Mouse (Mus musculus): ENCODE measurements around the gene Lat. TPM values are rescaled to one million over a fixed set of nuclear protein-coding genes. Genes with fewer than 3 reads are reported as not detected.
"Not testable (repeated sequence)": the region's sequence is repeated elsewhere in the genome, so short reads cannot be mapped to it uniquely, and the experiment has no call there.

Lat gene
- total and polyA plus RNA-seq, 3 experiments = 0.62 to 1.2 TPM; not detected in 1

- peaks cover 0 to 5% of the 10 kb centered on the region in 2 experiments for H3K27me3 ChIP-seq (ENCODE audit: control insufficient read depth in 1 of 2, insufficient read depth in 2 of 2, low read length in 2 of 2)
- H3K27ac ChIP-seq (ENCODE audit: control insufficient read depth, low read depth, low read length) = no peak overlapping the region
- DNase-seq (ENCODE audit: low read depth, low spot score) = no peak
- no peak overlapping the region for H3K4me3 ChIP-seq (ENCODE audit: control insufficient read depth in 1 of 2, insufficient read depth in 1 of 2, low read depth in 2 of 2, low read length in 2 of 2)
- TF ChIP-seq ZKSCAN1 (IDR thresholded peaks at IDR 0.05; ENCODE audit: low read depth, low read length) (no peak), POLR2AphosphoS5 (IDR thresholded peaks at IDR 0.05; ENCODE audit: borderline replicate concordance, low read depth, low read length) (no peak), SIN3A (IDR thresholded peaks at IDR 0.05; ENCODE audit: low read length) (no peak), E2F4 (IDR thresholded peaks at IDR 0.05; ENCODE audit: borderline replicate concordance, low read depth, low read length) (no peak), ELF1 (IDR thresholded peaks at IDR 0.05; ENCODE audit: low read depth, low read length) (no peak), NELFE (IDR thresholded peaks at IDR 0.05; ENCODE audit: low read depth, low read length) (no peak), SMC3 (IDR thresholded peaks at IDR 0.05; ENCODE audit: low read depth, low read length) (no peak)
- H3K36me3 ChIP-seq (ENCODE audit: control insufficient read depth in 1 of 2, insufficient read depth in 2 of 2, low read length in 2 of 2) = no peaks in the 10 kb centered on the region
- no peaks in the 10 kb centered on the region for H3K4me1 ChIP-seq (ENCODE audit: control insufficient read depth in 1 of 2, insufficient read depth in 2 of 2, low read length in 2 of 2)
- H3K79me2 ChIP-seq (ENCODE audit: control insufficient read depth, insufficient read depth, low read length, poor library complexity) = no peaks in the 10 kb centered on the region
- H3K9me3 ChIP-seq (replicated peaks; ENCODE audit: insufficient read depth, low read length) = no peaks in the 10 kb centered on the region
- no peak overlapping the region for H3K9ac ChIP-seq (ENCODE audit: control insufficient read depth, low read depth, low read length, poor library complexity, severe bottlenecking)
Observed at GRCm38 (mm10) chr7:126408686-126409085, 39.3 kb upstream of the Lat start.

GRCm38 (mm10) chr7:126402518-126402917 is 33.1 kb upstream of the Lat start:
- H3K27me3 ChIP-seq (ENCODE audit: control insufficient read depth in 1 of 2, insufficient read depth in 2 of 2, low read length in 2 of 2); H3K9me3 ChIP-seq (replicated peaks; ENCODE audit: insufficient read depth, low read length); DNase-seq (ENCODE audit: low read depth, low spot score); H3K27ac ChIP-seq (ENCODE audit: control insufficient read depth, low read depth, low read length); H3K79me2 ChIP-seq (ENCODE audit: control insufficient read depth, insufficient read depth, low read length, poor library complexity); H3K4me3 ChIP-seq (ENCODE audit: control insufficient read depth in 1 of 2, insufficient read depth in 1 of 2, low read depth in 2 of 2, low read length in 2 of 2); H3K36me3 ChIP-seq (ENCODE audit: control insufficient read depth in 1 of 2, insufficient read depth in 2 of 2, low read length in 2 of 2); H3K9ac ChIP-seq (ENCODE audit: control insufficient read depth, low read depth, low read length, poor library complexity, severe bottlenecking); H3K4me1 ChIP-seq (ENCODE audit: control insufficient read depth in 1 of 2, insufficient read depth in 2 of 2, low read length in 2 of 2): not testable (repeated sequence)
- TF ChIP-seq ZNF384 (IDR thresholded peaks at IDR 0.05; ENCODE audit: low read depth, low read length) = peak; percentile 56; the same call in 1 of the 2 replicates

GRCm38 (mm10) chr7:126399548-126399947 is 30.2 kb upstream of the Lat start:
- Histone ChIP-seq H3K79me2 (ENCODE audit: control insufficient read depth, insufficient read depth, low read length, poor library complexity) (peaks cover 6% of the 10 kb centered on the region), H3K27me3 (ENCODE audit: control insufficient read depth in 1 of 2, insufficient read depth in 2 of 2, low read length in 2 of 2) (no peaks in the 10 kb centered on the region), H3K27ac (ENCODE audit: control insufficient read depth, low read depth, low read length) (no peak overlapping the region), H3K4me1 (ENCODE audit: control insufficient read depth in 1 of 2, insufficient read depth in 2 of 2, low read length in 2 of 2) (peaks cover 0 to 14% of the 10 kb centered on the region in 2 experiments; a peak in 2 of 4 replicates), H3K9ac (ENCODE audit: control insufficient read depth, low read depth, low read length, poor library complexity, severe bottlenecking) (no peak overlapping the region), H3K4me3 (ENCODE audit: control insufficient read depth in 1 of 2, insufficient read depth in 1 of 2, low read depth in 2 of 2, low read length in 2 of 2) (no peak overlapping the region), H3K9me3 (replicated peaks; ENCODE audit: insufficient read depth, low read length) (no peaks in the 10 kb centered on the region), H3K36me3 (ENCODE audit: control insufficient read depth in 1 of 2, insufficient read depth in 2 of 2, low read length in 2 of 2) (peaks cover 0 to 18% of the 10 kb centered on the region in 2 experiments; a peak in 2 of 4 replicates)
- peak; percentile 90 for DNase-seq (ENCODE audit: low read depth, low spot score)
- peak; percentile 50; the same call in 1 of the 2 replicates for TF ChIP-seq SIN3A (IDR thresholded peaks at IDR 0.05; ENCODE audit: low read length)
- no peak for TF ChIP-seq CHD2 (IDR thresholded peaks at IDR 0.05; ENCODE audit: low read length)
- no peak for TF ChIP-seq POLR2AphosphoS2 (IDR thresholded peaks at IDR 0.05; ENCODE audit: low read length)
- no peak for TF ChIP-seq GABPA (IDR thresholded peaks at IDR 0.05; ENCODE audit: low read depth, low read length)
- TF ChIP-seq MAZ (IDR thresholded peaks at IDR 0.05; ENCODE audit: low read depth, low read length) = peak; percentile 54; the same call in 1 of the 2 replicates
- peak; percentile 93 for TF ChIP-seq SMC3 (IDR thresholded peaks at IDR 0.05; ENCODE audit: low read depth, low read length)
- peak; percentile 91 for TF ChIP-seq RAD21 (IDR thresholded peaks at IDR 0.05; ENCODE audit: low read depth, low read length)
- TF ChIP-seq ZC3H11A (IDR thresholded peaks at IDR 0.05; ENCODE audit: low read depth, low read length) = peak; percentile 85
- peak; percentile 92 to 97 (median 95) for TF ChIP-seq CTCF (IDR thresholded peaks at IDR 0.05 in 2 of 3, conservative IDR thresholded peaks at IDR 0.05 in 1 of 3; ENCODE audit: control insufficient read depth in 1 of 3, insufficient read depth in 1 of 3, low read depth in 2 of 3, low read length in 3 of 3, poor library complexity in 1 of 3, severe bottlenecking in 1 of 3)
